8 mouse cellular contexts compared by ENCODE assay signal in genomic region chr9:95954585-95955461, GRCm38 (mm10). TPM values are rescaled to one million over a fixed set of nuclear protein-coding genes. Genes with fewer than 3 reads are reported as not detected.
DNase-seq lines count a peak whose midpoint lies in the region; ATAC-seq lines count a peak whose summit lies in the region.

Xrn1 (plus strand) TSS chr9:95954760.

- H3K9ac ChIP-seq in hindbrain, embryonic 16.5 days (ENCODE audit: low read depth, low read length): peak within 1 kb of the TSS; percentile 72

- H3K4me2 ChIP-seq in hindbrain, embryonic 16.5 days (ENCODE audit: low read length): peak within 1 kb of the TSS; percentile 67

- H3K9me3 ChIP-seq in hindbrain, embryonic 16.5 days (ENCODE audit: control insufficient read depth, low read length): no peaks in the 10 kb centered on the region

- H3K27ac ChIP-seq in hindbrain, embryonic 16.5 days (ENCODE audit: low read depth, low read length): peak within 1 kb of the TSS; percentile 57
- peak within 1 kb of the TSS; percentile 44 for H3K27ac ChIP-seq in macrophage

- H3K36me3 ChIP-seq in hindbrain, embryonic 16.5 days (ENCODE audit: control insufficient read depth, insufficient read depth, low read length): peaks cover 2% of the 10 kb centered on the region; the same call in 1 of the 2 replicates
- no peaks in the 10 kb centered on the region; the same call in 1 of the 2 replicates for H3K36me3 ChIP-seq in macrophage (ENCODE audit: inconsistent target)

- H3K79me2 ChIP-seq in macrophage (ENCODE audit: inconsistent target): peaks cover 51% of the 10 kb centered on the region

- peaks cover 6% of the 10 kb centered on the region for H3K4me1 ChIP-seq in hindbrain, embryonic 16.5 days (ENCODE audit: control insufficient read depth, insufficient read depth, low read depth, low read length)

- under 1% methylated on average over 54 of the region's 57 CpGs for WGBS in hindbrain, embryonic 16.5 days
- under 1% methylated on average over 57 of the region's 57 CpGs for WGBS in macrophage (ENCODE audit: missing documents)

- no peaks in the 10 kb centered on the region for H3K27me3 ChIP-seq in hindbrain, embryonic 16.5 days (replicated peaks; ENCODE audit: control insufficient read depth, insufficient read depth, low read length)

- peak within 1 kb of the TSS; percentile 59 for H3K4me3 ChIP-seq in hindbrain, embryonic 16.5 days (ENCODE audit: low read length)
- peak within 1 kb of the TSS; percentile 82 for H3K4me3 ChIP-seq in macrophage (ENCODE audit: inconsistent target)

- ATAC-seq in hindbrain, embryonic 16.5 days: peak; percentile 100

- peak; percentile 93 for DNase-seq in T-cell, adult 2 months (ENCODE audit: low spot score)
- peak; percentile 91 to 93 for DNase-seq in cerebellum, postnatal 36 days
- peak; percentile 94 for DNase-seq in gastrocnemius, adult 18-20 months (ENCODE audit: low spot score)
- peak; percentile 90 to 93 for DNase-seq in left cerebral cortex, adult 18-20 months (ENCODE audit: low spot score in 2 of 2)
- peak; percentile 92 for DNase-seq in right cerebral cortex, adult 18-20 months
- DNase-seq in urinary bladder, postnatal 10 days (ENCODE audit: low spot score): peak; percentile 73

RNA-seq across cellular contexts. Expression of gene Xrn1, which starts in this region (rescaled TPM):
- 1 to 10 TPM; 8.8 to 9.6 TPM for total RNA-seq in gastrocnemius, adult 18-20 months (2021)
- 12.9 and 13.9 TPM in 2 replicates for polyA plus RNA-seq in hindbrain, embryonic 16.5 days (2015; fragmentation: Nextera tagmentation; extraction: Ambion mirVana)
- total RNA-seq in left cerebral cortex, adult 18-20 months (2021): 10 to 100 TPM; 20.6 to 24.1 TPM
- 100 to 1,000 TPM; 102 to 624 (median 216) TPM for total RNA-seq in macrophage (2018; cell fraction: chromatin; rRNA removed)
- total RNA-seq in macrophage (2018; cell fraction: cytosol; rRNA removed): 10 to 100 TPM; 20.4 to 36.6 (median 25.0) TPM
- 100 to 1,000 TPM in 14 of 26 experiments, 10 to 100 TPM in 12; 49.8 to 348 (median 105) TPM for total RNA-seq in macrophage (2018; cell fraction: nucleus; rRNA removed)
- 9.2 to 14.6 TPM (median 11.2 TPM) in 3 replicates for polyA plus RNA-seq in macrophage (2018)

Comparison
In these comparisons a context has a peak if more than half of its experiments do, and no peak if none do; other contexts are left out.
1. Peak in every context shown above with its lines: DNase-seq, ATAC-seq, H3K4me3 ChIP-seq and H3K27ac ChIP-seq.